Mouse (Mus musculus) intestine, embryonic 15.5 days (tissue): ENCODE results near the gene BC052040. TPM values are rescaled to one million over a fixed set of nuclear protein-coding genes. Genes with fewer than 3 reads are reported as not detected.

Experiments
- ATAC-seq: fragments of 200-750 bp; cut with Nextera tagmentation; 2 replicates; pipeline ENCODE4 v1.8.0; 2017; ENCODE audit warnings: moderate TSS enrichment, moderate library complexity
- H3K27ac ChIP-seq: fragments of 300-500 bp; sonication (generic); 2 replicates; pipeline ENCODE4 v1.5.1; 2015; ENCODE audit warnings: mild to moderate bottlenecking, inconsistent platforms
- H3K27me3 ChIP-seq: fragments of 300-500 bp; sonication (generic); replicated peaks from 2 replicates; pipeline ENCODE4 v1.6.1; 2015; ENCODE audit warnings: inconsistent platforms
- H3K36me3 ChIP-seq: fragments of 300-500 bp; sonication (generic); 2 replicates; pipeline ENCODE4 v1.6.1; 2015; ENCODE audit warnings: inconsistent platforms
- H3K4me1 ChIP-seq: fragments of 300-500 bp; sonication (generic); replicated peaks from 2 replicates; pipeline ENCODE4 v1.6.1; 2015; ENCODE audit warnings: inconsistent platforms
- H3K4me2 ChIP-seq: fragments of 300-500 bp; sonication (generic); replicated peaks from 2 replicates; pipeline ENCODE4 v1.6.1; 2015; ENCODE audit warnings: mild to moderate bottlenecking, inconsistent platforms
- H3K4me3 ChIP-seq: fragments of 300-500 bp; sonication (generic); replicated peaks from 2 replicates; pipeline ENCODE4 v1.5.1; 2015; ENCODE audit warnings: inconsistent platforms
- H3K9ac ChIP-seq: fragments of 300-500 bp; sonication (generic); 2 replicates; pipeline ENCODE4 v1.6.1; 2015; ENCODE audit warnings: inconsistent platforms
- H3K9me3 ChIP-seq: fragments of 300-500 bp; sonication (generic); 2 replicates; pipeline ENCODE4 v1.6.1; 2016; ENCODE audit warnings: inconsistent platforms
- WGBS: fragments of 180-500 bp; shearing (Covaris S2); methylation state at CpG from one replicate; pipeline ENCODE4 v1.1.7; 2015; 5-methylcytosine and 5-hydroxymethylcytosine counted together
- polyA plus RNA-seq: library from polyadenylated mRNA; unstranded; fragments of >200 nt; fragmentation: Nextera tagmentation; extraction: Ambion mirVana; gene quantifications from 2 replicates; pipeline ENCODE4 v1.2.1, GENCODE M21; 2015

The BC052040 gene
- polyA plus RNA-seq, 1 experiment from 2014 or later, result 14.1 TPM

- Histone ChIP-seq H3K36me3 (no peaks in the 10 kb centered on the region), H3K4me3 (no peak overlapping the region)
- 93% methylated on average over 6 of the region's 6 CpGs for WGBS
These were observed 143.2 kb downstream of the BC052040 start for GRCm38 (mm10) chr2:115724726-115725125.

DNA sequence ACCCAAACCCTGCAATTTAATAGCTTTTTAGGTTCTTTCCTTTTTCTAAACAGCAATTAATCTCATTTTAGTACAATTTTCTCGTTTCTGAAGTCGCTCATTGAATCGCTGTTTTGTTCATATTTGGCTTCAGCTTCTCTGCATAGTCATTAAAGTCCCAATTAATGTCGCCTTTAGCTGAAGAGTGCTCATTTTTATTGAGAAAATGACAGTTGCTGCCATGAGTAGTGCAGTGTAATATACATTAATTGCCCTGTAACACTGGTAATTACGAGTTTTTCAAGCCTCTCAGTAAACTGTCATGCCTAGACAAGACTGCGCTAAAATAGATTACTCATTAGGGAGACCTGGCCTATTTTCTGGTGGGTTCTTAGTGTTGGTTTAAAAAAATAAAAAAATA, 144.0 kb downstream of the BC052040 start:
- WGBS, result 77% methylated on average over 6 of the region's 6 CpGs

More at GRCm38 (mm10) chr2:115724726-115725125, 143.2 kb downstream of the BC052040 start:
- Histone ChIP-seq H3K27me3 (no peaks in the 10 kb centered on the region), H3K27ac (no peak overlapping the region), H3K4me1 (0 out of 2 replicates have a peak, but pooled peaks cover 3% of the 10 kb centered on the region), H3K9ac (no peak overlapping the region), H3K9me3 (no peaks in the 10 kb centered on the region), H3K4me2 (no peak overlapping the region)
- ATAC-seq, result no peak

GRCm38 (mm10) chr2:115725926-115726325, 144.4 kb downstream of the BC052040 start:
- Histone ChIP-seq H3K36me3 (no peaks in the 10 kb centered on the region), H3K9ac (no peak overlapping the region), H3K4me1 (0 out of 2 replicates have a peak, but pooled peaks cover 3% of the 10 kb centered on the region), H3K4me3 (no peak overlapping the region), H3K4me2 (no peak overlapping the region), H3K9me3 (no peaks in the 10 kb centered on the region), H3K27me3 (no peaks in the 10 kb centered on the region), H3K27ac (no peak overlapping the region)
- ATAC-seq, result no peak
- 56% methylated on average over 6 of the region's 6 CpGs for WGBS

More for the DNA sequence above, 144.0 kb downstream of the BC052040 start:
- Histone ChIP-seq H3K27me3 (no peaks in the 10 kb centered on the region), H3K27ac (no peak overlapping the region), H3K36me3 (no peaks in the 10 kb centered on the region), H3K4me2 (no peak overlapping the region), H3K9ac (no peak overlapping the region), H3K4me1 (0 out of 2 replicates have a peak, but pooled peaks cover 3% of the 10 kb centered on the region), H3K4me3 (no peak overlapping the region), H3K9me3 (no peaks in the 10 kb centered on the region)
- no peak for ATAC-seq

DNA sequence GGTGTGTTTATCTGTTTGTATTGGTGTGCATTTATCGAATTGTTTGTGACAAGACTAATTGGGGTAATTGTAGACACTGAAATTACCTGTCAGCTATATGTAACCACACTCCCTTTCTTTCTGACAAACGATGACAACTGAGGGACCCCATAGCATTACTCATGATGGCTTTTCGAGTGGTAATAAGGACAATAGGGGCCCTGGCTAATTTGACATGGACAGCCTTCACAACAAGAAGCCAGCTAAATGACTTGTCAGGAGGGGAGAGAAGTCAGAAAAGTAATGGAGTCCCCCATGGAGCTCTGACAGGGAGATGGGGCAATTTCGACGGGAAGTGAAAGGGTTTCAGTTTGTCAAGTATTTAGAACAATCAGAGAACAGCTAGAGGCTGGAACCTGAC, 145.3 kb downstream of the BC052040 start:
- ATAC-seq, result no peak
- H3K4me2 ChIP-seq, result no peak overlapping the region

GRCm38 (mm10) chr2:115728627-115729026, 147.1 kb downstream of the BC052040 start:
- no peaks in the 10 kb centered on the region for H3K36me3 ChIP-seq
- no peak overlapping the region for H3K9ac ChIP-seq
- 93% methylated on average over 6 of the region's 6 CpGs for WGBS
- no peaks in the 10 kb centered on the region for H3K9me3 ChIP-seq
- no peaks in the 10 kb centered on the region for H3K4me1 ChIP-seq
- no peak overlapping the region for H3K27ac ChIP-seq
- H3K27me3 ChIP-seq, result no peaks in the 10 kb centered on the region
- no peak overlapping the region for H3K4me2 ChIP-seq
- no peak for ATAC-seq
- H3K4me3 ChIP-seq, result no peak overlapping the region

More for the DNA sequence above, 145.3 kb downstream of the BC052040 start:
- no peaks in the 10 kb centered on the region for H3K9me3 ChIP-seq
- H3K9ac ChIP-seq, result no peak overlapping the region
- 72% methylated on average over 5 of the region's 5 CpGs for WGBS
- no peak overlapping the region for H3K27ac ChIP-seq
- 0 out of 2 replicates have a peak, but pooled peaks cover 2% of the 10 kb centered on the region for H3K4me1 ChIP-seq
- H3K4me3 ChIP-seq, result no peak overlapping the region
- H3K27me3 ChIP-seq, result no peaks in the 10 kb centered on the region
- H3K36me3 ChIP-seq, result no peaks in the 10 kb centered on the region

DNA sequence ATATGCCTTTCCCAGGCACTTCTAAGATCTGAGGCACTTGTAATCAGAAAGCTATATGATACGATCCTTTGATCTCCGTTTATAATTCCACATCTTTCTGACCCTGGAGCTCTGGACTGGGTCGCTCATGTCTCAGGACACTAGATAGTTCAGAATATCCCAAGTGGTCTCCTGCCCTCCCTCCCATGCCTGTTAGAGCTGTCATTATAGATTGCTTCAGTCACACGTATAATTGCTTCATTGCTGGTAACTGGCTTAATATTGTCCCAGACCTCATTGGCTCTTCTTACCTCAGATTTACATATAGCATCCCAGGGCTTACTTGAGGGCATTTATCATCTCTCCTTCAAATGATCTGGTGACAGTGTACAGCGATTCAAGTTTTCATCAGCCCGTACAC, 149.0 kb downstream of the BC052040 start:
- Histone ChIP-seq H3K9ac (no peak overlapping the region), H3K4me3 (no peak overlapping the region), H3K36me3 (no peaks in the 10 kb centered on the region), H3K4me1 (no peaks in the 10 kb centered on the region), H3K4me2 (no peak overlapping the region), H3K27ac (no peak overlapping the region), H3K9me3 (no peaks in the 10 kb centered on the region), H3K27me3 (no peaks in the 10 kb centered on the region)
- no peak for ATAC-seq
- 80% methylated on average over 6 of the region's 6 CpGs for WGBS

DNA sequence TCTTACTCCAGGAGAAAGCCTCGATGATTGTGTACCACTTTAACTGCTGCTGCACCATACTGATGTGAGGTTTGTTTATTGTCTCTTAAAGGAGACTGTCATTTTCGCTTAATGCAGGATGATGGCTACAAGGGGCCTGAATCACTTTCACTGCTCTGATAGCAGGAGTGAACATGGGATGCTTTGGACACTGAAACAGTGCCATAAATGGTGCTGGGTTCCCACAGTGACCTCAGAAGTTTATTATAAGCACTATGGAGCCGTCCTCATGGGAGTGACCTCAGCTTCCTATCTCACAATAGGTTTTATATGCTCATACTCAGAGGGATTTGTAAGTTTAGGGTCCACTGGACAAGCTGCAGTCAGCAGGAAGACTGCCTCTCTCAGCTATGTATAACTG, 149.7 kb downstream of the BC052040 start:
- Histone ChIP-seq H3K4me3 (no peak overlapping the region), H3K36me3 (no peaks in the 10 kb centered on the region), H3K9me3 (no peaks in the 10 kb centered on the region), H3K27me3 (no peaks in the 10 kb centered on the region), H3K27ac (no peak overlapping the region), H3K4me2 (no peak overlapping the region), H3K9ac (no peak overlapping the region), H3K4me1 (no peaks in the 10 kb centered on the region)
- 52% methylated on average over 3 of the region's 3 CpGs for WGBS
- ATAC-seq, result no peak

GRCm38 (mm10) chr2:115732572-115732971, 151.1 kb downstream of the BC052040 start:
- Histone ChIP-seq H3K27me3 (no peaks in the 10 kb centered on the region), H3K9me3 (no peaks in the 10 kb centered on the region), H3K36me3 (no peaks in the 10 kb centered on the region), H3K27ac (no peak overlapping the region), H3K4me3 (no peak overlapping the region), H3K9ac (no peak overlapping the region), H3K4me1 (no peaks in the 10 kb centered on the region), H3K4me2 (no peak overlapping the region)
- WGBS, result 90% methylated on average over 4 of the region's 4 CpGs
- no peak for ATAC-seq

- no peaks in the 10 kb centered on the region for H3K36me3 ChIP-seq
- no peak overlapping the region for H3K4me3 ChIP-seq
- H3K27ac ChIP-seq, result no peak overlapping the region
- no peak overlapping the region for H3K4me2 ChIP-seq
- H3K9ac ChIP-seq, result no peak overlapping the region
- ATAC-seq, result no peak
- no peaks in the 10 kb centered on the region for H3K27me3 ChIP-seq
- 63% methylated on average over 8 of the region's 8 CpGs for WGBS
- H3K4me1 ChIP-seq, result no peaks in the 10 kb centered on the region
- no peaks in the 10 kb centered on the region for H3K9me3 ChIP-seq
These were observed 151.6 kb downstream of the BC052040 start for GRCm38 (mm10) chr2:115733017-115733692.

- H3K4me3 ChIP-seq, result no peak overlapping the region
- H3K9me3 ChIP-seq, result no peaks in the 10 kb centered on the region
- H3K9ac ChIP-seq, result no peak overlapping the region
- no peaks in the 10 kb centered on the region for H3K27me3 ChIP-seq
- H3K4me1 ChIP-seq, result no peaks in the 10 kb centered on the region
- H3K4me2 ChIP-seq, result no peak overlapping the region
- no peaks in the 10 kb centered on the region for H3K36me3 ChIP-seq
- 84% methylated on average over 6 of the region's 6 CpGs for WGBS
- no peak overlapping the region for H3K27ac ChIP-seq
- no peak for ATAC-seq
These were observed 153.3 kb downstream of the BC052040 start for GRCm38 (mm10) chr2:115734850-115735249.

- 93% methylated on average over 3 of the region's 3 CpGs for WGBS
- no peak for ATAC-seq
- H3K27ac ChIP-seq, result no peak overlapping the region
These were observed 154.9 kb downstream of the BC052040 start for GRCm38 (mm10) chr2:115736416-115736815.

DNA sequence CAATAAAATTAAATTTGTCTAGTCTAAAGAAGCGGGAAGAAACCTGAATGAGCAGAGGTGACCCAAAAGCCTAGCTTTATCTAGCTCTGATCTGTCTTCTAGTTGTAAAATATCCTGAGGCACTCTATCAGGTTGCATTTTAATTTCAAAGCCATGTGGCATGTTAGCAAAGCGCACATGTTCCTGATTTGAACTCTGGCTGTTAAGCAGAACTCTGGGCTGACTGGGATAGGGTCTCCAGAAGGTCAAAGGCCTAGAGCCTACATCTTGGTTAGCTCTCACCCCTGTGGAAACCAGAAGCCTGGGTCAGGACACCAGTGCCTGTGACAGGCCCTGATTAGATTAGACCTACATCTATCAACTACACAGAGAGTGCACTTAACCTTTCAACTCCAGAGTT, 156.4 kb downstream of the BC052040 start:
- Histone ChIP-seq H3K27me3 (no peaks in the 10 kb centered on the region), H3K27ac (no peak overlapping the region), H3K9me3 (no peaks in the 10 kb centered on the region), H3K4me3 (no peak overlapping the region), H3K4me2 (no peak overlapping the region), H3K4me1 (no peaks in the 10 kb centered on the region), H3K36me3 (no peaks in the 10 kb centered on the region), H3K9ac (no peak overlapping the region)
- 74% methylated on average over 2 of the region's 2 CpGs for WGBS
- ATAC-seq, result no peak

More at GRCm38 (mm10) chr2:115736416-115736815, 154.9 kb downstream of the BC052040 start:
- H3K4me3 ChIP-seq, result no peak overlapping the region
- H3K9me3 ChIP-seq, result no peaks in the 10 kb centered on the region
- no peaks in the 10 kb centered on the region for H3K4me1 ChIP-seq
- H3K4me2 ChIP-seq, result no peak overlapping the region
- H3K27me3 ChIP-seq, result no peaks in the 10 kb centered on the region
- no peak overlapping the region for H3K9ac ChIP-seq
- no peaks in the 10 kb centered on the region for H3K36me3 ChIP-seq

- Histone ChIP-seq H3K4me3 (no peak overlapping the region), H3K9ac (no peak overlapping the region), H3K36me3 (no peaks in the 10 kb centered on the region), H3K9me3 (no peaks in the 10 kb centered on the region), H3K27me3 (no peaks in the 10 kb centered on the region), H3K27ac (no peak overlapping the region), H3K4me1 (no peaks in the 10 kb centered on the region), H3K4me2 (no peak overlapping the region)
- 81% methylated on average over 7 of the region's 7 CpGs for WGBS
- no peak for ATAC-seq
These were observed 160.5 kb downstream of the BC052040 start for GRCm38 (mm10) chr2:115742061-115742460.
